Mouse (Mus musculus) right cerebral cortex, postnatal 36 days (tissue): Measurements from ENCODE around the gene Hapln3.

ENCODE experiments used
- DNase-seq, 2 experiments: peaks; one replicate each; pipeline ENCODE4 v3.0.0; 2022; ENCODE audit warnings: low spot score in 2 of 2, mixed read lengths in 1 of 2

Gene Hapln3

DNA sequence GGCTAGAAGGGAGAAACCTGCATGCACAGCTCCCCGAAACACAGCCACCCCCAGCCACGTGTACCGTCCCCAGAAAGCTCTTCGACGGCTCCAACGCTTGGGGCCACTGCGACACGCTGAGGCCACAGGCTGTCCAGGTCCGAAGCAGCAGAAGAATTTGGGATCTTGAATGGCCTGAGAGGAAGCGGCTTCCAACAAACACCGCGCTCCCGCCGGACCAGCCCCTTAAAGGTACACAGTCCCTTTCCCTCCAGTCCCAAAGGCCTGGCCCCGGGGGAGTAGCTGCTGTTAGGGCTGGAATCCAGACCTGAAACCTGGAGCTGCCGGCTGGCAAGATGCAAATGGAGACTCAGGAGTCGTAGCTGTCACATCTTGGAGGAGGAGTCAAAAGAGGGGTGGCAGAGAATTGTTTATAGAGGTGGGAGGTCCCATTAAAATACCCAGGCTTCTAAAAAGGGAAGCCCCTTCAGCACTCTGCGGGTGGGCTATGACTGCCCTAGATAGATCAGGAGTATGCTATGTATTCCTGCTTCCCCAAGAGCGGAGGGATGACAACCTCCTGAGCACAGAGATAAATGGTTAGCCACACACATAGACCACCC is at the start of gene Hapln3:
Hapln3 (minus strand) TSS at position 176 of the 602 bp plus-strand sequence.
- no peak for DNase-seq

DNA sequence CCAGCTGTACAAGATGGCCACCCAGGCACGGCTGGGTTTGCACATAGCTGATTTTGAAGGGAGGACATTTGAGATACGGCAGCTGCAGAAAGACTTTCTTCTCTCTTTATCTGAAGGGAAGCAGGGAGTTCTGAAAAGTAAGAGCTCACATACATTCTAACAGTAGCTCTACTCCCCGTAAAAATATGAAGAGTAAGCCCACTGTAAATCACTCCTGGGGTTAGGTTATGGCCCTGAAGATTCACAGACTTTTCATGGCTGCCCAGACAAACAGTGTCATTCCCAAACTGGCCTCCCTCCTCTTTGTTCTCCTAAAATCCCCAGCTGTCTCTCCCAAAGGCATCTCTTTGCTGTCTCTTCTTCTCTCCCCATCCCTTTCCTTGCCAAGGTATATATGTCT is 43.0 kb upstream of the Hapln3 start:
- no peak for DNase-seq

GRCm38 (mm10) chr7:79171782-79172181 is 41.0 kb upstream of the Hapln3 start:
- DNase-seq, result no peak

- DNase-seq, result no peak
These were observed 36.3 kb upstream of the Hapln3 start for GRCm38 (mm10) chr7:79167006-79167562.

- no peak for DNase-seq
These were observed 28.6 kb upstream of the Hapln3 start for GRCm38 (mm10) chr7:79159406-79159805.

- DNase-seq, result no peak
These were observed 18.7 kb upstream of the Hapln3 start for GRCm38 (mm10) chr7:79149522-79149921.

DNA sequence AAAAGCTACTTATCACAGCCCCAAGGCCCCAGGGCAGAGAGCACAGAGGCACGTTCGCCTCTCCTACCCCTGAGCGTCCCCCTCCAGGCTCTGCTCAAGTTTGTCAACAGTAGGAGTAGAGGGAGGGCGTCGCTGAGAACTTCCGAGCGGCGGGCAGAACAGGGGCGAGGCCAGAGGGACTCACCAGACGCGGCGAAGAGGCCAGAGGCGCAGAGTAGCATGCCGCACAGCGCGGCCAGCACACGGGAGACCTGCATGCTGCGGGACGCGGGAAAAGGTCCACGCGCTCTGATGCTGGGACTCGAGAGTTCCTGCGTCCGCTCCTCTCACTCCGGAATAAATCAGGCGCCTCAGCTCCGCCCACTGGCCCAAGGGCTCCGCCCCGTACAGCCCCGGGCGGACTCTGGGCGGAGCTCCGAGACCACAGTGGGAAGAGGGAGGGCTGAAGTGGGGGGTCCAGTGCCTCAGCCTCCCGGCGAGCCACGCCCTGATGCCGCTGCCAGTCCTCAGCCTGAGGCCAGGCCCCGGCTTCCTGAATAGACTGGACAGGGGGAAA is 18.0 kb upstream of the Hapln3 start, which contains the start of gene Mfge8:
Mfge8 (minus strand) TSS at position 350 of the 556 bp plus-strand sequence.
- peak; percentile 46 to 56 for DNase-seq

DNA sequence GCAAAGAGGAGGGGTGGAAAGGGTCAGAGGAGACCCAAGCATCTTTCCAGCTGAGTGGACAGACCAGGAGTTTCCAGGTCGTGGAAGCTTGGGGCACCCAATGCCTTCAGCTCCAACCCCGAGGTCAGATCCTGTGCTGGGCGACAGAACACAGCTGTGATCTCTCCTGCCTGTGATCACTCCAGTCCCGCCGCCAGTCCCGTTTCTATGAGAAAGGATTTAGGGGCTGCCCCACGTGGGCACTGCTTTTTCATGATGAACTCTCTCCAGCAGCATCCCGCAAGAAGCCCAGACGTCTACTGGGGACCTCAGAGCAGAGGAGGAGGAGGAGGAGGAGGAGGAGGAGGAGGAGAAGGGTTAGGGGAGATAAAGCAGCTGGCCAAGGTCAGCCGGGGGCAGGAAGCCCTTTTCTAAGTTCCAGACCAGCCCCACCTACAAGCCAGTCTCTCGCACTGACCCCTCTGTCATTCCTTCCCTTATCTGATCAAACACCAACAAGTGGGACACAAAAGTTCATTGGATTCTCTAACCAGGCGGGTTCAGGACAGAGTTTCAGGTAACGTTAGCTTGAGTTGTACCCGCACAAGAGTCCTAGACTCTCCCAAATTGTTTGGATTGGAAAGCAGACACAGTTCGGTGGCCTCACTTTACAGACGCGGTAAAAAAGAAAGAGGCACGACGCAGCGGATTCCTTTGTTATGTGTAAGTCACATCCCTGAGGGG is 17.3 kb upstream of the Hapln3 start:
- DNase-seq, result no peak

GRCm38 (mm10) chr7:79147011-79147837 is 16.4 kb upstream of the Hapln3 start:
- no peak for DNase-seq

DNA sequence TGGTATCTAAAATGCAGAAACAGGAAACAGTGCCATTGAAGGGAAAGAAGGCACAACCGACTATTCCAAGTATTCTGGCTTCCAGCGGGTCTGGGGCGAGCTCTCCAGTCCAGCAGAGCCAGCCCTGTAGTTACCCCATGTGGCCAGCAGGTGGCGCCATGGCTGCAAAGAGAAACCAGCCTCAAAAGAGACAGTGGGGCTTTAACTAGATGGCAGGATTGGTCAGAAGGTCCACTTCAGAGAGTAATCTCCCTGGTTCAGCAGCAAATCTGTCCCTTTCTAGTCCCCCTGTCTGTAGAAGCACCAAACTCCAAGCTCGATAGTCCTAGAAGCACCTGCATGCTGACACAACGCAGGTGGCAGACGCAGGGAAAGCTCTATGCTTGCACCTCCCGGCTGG is 10.1 kb upstream of the Hapln3 start:
- peak; percentile 31 to 74 for DNase-seq

GRCm38 (mm10) chr7:79139891-79140591 is 9.2 kb upstream of the Hapln3 start:
- no peak for DNase-seq

DNA sequence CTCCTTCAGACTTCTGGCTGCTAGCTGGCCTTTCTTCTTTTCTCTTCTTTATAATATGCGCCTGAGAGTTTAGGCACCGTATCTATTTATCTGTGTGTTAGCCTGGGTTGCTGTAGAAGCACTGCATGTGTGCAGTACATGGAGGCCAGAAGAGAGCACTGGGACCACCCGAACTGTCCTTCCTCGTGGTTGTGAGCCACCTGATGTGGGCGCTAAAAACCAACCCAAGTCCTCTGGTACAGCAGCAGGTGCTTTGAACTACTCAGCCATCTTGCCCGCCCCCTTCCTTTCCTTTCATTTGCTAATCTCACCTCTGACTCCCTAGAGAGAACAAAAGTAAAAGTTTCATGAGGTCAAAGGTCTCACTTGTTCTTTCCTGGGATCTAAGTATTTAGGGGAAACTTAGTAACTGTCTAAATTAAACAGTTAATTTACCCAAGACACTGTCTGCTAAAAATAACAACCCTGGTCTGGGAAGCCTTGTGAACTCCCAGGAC is 8.6 kb upstream of the Hapln3 start:
- DNase-seq, result no peak

- DNase-seq, result no peak
These were observed 2.6 kb upstream of the Hapln3 start for GRCm38 (mm10) chr7:79133391-79133790.

GRCm38 (mm10) chr7:79130385-79130784 is 433 bp downstream of the Hapln3 start:
- no peak for DNase-seq

DNA sequence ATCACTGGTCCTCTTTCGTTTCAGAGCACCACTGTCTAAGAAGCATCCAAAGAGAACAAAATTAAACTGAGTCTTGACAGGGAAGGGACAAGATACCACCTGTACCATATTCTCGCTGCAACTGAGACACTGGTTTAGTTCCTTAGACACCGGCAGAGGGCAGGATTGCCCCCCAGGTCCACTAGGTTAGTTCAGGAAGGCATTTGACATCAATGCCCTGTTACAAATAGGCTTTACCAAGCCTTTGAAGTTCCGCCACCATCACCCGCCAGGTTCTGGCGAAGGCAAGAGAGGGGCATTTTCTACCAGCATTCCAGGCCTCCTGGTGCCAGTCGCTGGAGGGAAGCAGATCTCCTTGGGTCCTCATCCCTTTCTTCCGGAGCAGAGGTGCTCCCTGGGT is 935 bp downstream of the Hapln3 start:
- no peak for DNase-seq

- DNase-seq, result peak; percentile 16 to 34
These were observed 7.4 kb downstream of the Hapln3 start for GRCm38 (mm10) chr7:79123465-79123864.

- DNase-seq, result no peak
These were observed 17.0 kb downstream of the Hapln3 start for GRCm38 (mm10) chr7:79113848-79114247.

GRCm38 (mm10) chr7:79096492-79096891 is 34.3 kb downstream of the Hapln3 start:
- DNase-seq, result no peak

GRCm38 (mm10) chr7:79089111-79089510 is 41.7 kb downstream of the Hapln3 start:
- DNase-seq, result no peak

GRCm38 (mm10) chr7:79080572-79081399 is 50.0 kb downstream of the Hapln3 start:
- DNase-seq, result peak; percentile 34 to 43
